Mouse (Mus musculus) frontal cortex, postnatal 10 days (tissue): ENCODE measurements around the gene Ripor1.
"Not testable (repeated sequence)": the region's sequence is repeated elsewhere in the genome, so short reads cannot be mapped to it uniquely, and the experiment has no call there.

ENCODE experiments used
- DNase-seq, 2 experiments: peaks; one replicate each; pipeline ENCODE4 v3.0.0; 2022; ENCODE audit warnings: low spot score in 2 of 2, mixed read lengths in 1 of 2

The Ripor1 gene

GRCm38 (mm10) chr8:105604804-105605381 lies at the start of gene Ripor1:
Gene Ripor1 (plus strand): TSS chr8:105605255.
- DNase-seq = peak; percentile 71 to 72

GRCm38 (mm10) chr8:105562863-105563262 lies 42.2 kb upstream of the Ripor1 start:
- no peak for DNase-seq

- DNase-seq = no peak
These were observed 41.2 kb upstream of the Ripor1 start for GRCm38 (mm10) chr8:105563871-105564270.

GRCm38 (mm10) chr8:105564573-105565229 lies 40.4 kb upstream of the Ripor1 start:
- not testable (repeated sequence) for DNase-seq

GRCm38 (mm10) chr8:105565401-105565881 lies 39.6 kb upstream of the Ripor1 start:
- no peak for DNase-seq

GRCm38 (mm10) chr8:105565952-105566702 lies 38.9 kb upstream of the Ripor1 start, which contains the start of gene Atp6v0d1:
Gene Atp6v0d1 (minus strand): TSS chr8:105566047.
- peak; percentile 99 for DNase-seq

- peak in 1 of 2 experiments; percentile 19 for DNase-seq
These were observed 38.1 kb upstream of the Ripor1 start for GRCm38 (mm10) chr8:105566703-105567595.

- no peak for DNase-seq
These were observed 33.2 kb upstream of the Ripor1 start for GRCm38 (mm10) chr8:105571810-105572209.

- no peak for DNase-seq
These were observed 31.6 kb upstream of the Ripor1 start for GRCm38 (mm10) chr8:105573427-105573826.

- no peak for DNase-seq
These were observed 30.3 kb upstream of the Ripor1 start for GRCm38 (mm10) chr8:105574741-105575140.

GRCm38 (mm10) chr8:105575538-105575937 lies 29.5 kb upstream of the Ripor1 start:
- no peak for DNase-seq

- DNase-seq = no peak
These were observed 25.3 kb upstream of the Ripor1 start for GRCm38 (mm10) chr8:105579719-105580118.

GRCm38 (mm10) chr8:105592431-105592830 lies 12.6 kb upstream of the Ripor1 start:
- no peak for DNase-seq

- no peak for DNase-seq
These were observed 11.2 kb upstream of the Ripor1 start for GRCm38 (mm10) chr8:105593859-105594258.

- DNase-seq = no peak
These were observed 10.4 kb upstream of the Ripor1 start for GRCm38 (mm10) chr8:105594451-105595242.

- DNase-seq = no peak
These were observed 8.6 kb upstream of the Ripor1 start for GRCm38 (mm10) chr8:105596362-105597034.

- DNase-seq = no peak
These were observed 6.3 kb upstream of the Ripor1 start for GRCm38 (mm10) chr8:105598777-105599176.

GRCm38 (mm10) chr8:105601301-105601700 lies 3.8 kb upstream of the Ripor1 start:
- no peak for DNase-seq

GRCm38 (mm10) chr8:105602540-105602939 lies 2.5 kb upstream of the Ripor1 start:
- DNase-seq = not testable (repeated sequence)
